ENCODE assay signal across 8 mouse cellular contexts in the genomic region with DNA sequence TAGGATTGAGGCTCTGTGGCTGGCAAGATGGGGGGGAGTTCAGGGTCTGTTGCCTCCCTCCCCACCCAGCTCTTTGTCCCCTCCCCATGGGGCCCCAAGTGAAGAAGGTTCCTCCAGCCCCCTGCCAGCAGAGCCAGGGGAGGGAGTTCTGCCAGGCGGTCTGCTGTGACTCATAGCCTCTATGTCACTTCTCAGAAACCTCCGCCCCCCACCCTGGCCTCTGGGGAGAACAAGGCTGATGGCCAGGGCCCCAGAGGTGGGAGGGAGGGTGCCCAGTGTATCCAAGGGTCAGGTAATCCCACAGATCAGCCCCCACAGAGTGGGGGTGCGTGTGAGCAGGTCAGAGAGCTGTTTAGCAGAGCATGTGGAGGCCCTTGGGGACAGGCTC. TPM values are rescaled to one million over a fixed set of nuclear protein-coding genes. Genes with fewer than 3 reads are reported as not detected.
DNase-seq lines count a peak whose midpoint lies in the region; ATAC-seq lines count a peak whose summit lies in the region.

No protein-coding gene starts in this region.

- H3K27me3 ChIP-seq in embryonic facial prominence, embryonic 13.5 days = no peaks in the 10 kb centered on the region
- H3K27me3 ChIP-seq in hindbrain, embryonic 15.5 days = no peaks in the 10 kb centered on the region
- no peaks in the 10 kb centered on the region for H3K27me3 ChIP-seq in liver, embryonic 13.5 days

- no peak for ATAC-seq in embryonic facial prominence, embryonic 13.5 days (ENCODE audit: insufficient number of reproducible peaks, insufficient read depth, low FRiP score, low TSS enrichment, low read depth)
- ATAC-seq in hindbrain, embryonic 15.5 days (ENCODE audit: low FRiP score, low read depth) = no peak
- no peak for ATAC-seq in liver, embryonic 13.5 days (ENCODE audit: low read depth)
- ATAC-seq in erythroblast, adult 5-6 weeks (replicated peaks; ENCODE audit: low FRiP score, poor library complexity, severe bottlenecking) = no peak

- H3K4me1 ChIP-seq in embryonic facial prominence, embryonic 13.5 days = peaks cover 62% of the 10 kb centered on the region
- peaks cover 60% of the 10 kb centered on the region for H3K4me1 ChIP-seq in hindbrain, embryonic 15.5 days (replicated peaks)
- peaks cover 87% of the 10 kb centered on the region for H3K4me1 ChIP-seq in liver, embryonic 13.5 days (replicated peaks)

- H3K36me3 ChIP-seq in embryonic facial prominence, embryonic 13.5 days = peaks cover 71% of the 10 kb centered on the region
- peaks cover 46% of the 10 kb centered on the region for H3K36me3 ChIP-seq in hindbrain, embryonic 15.5 days
- H3K36me3 ChIP-seq in liver, embryonic 13.5 days = peaks cover 80% of the 10 kb centered on the region

- WGBS in embryonic facial prominence, embryonic 13.5 days = 40% methylated on average over 3 of the region's 3 CpGs
- whole genome bisulfite sequencing in hindbrain, embryonic 15.5 days = 34% methylated on average over 3 of the region's 3 CpGs
- 59% methylated on average over 3 of the region's 3 CpGs for WGBS in liver, embryonic 13.5 days (ENCODE audit: insufficient replicate concordance)

- peak; percentile 75 for DNase-seq in cerebellum, adult 9-11 months
- DNase-seq in cerebellum, postnatal 4 days (ENCODE audit: low spot score in 2 of 2) = no peak
- DNase-seq in A20 (ENCODE audit: low read depth, low spot score) = peak; percentile 59
- no peak for DNase-seq in liver, embryonic 13.5 days
- peak; percentile 70 to 76 for DNase-seq in spleen, postnatal 36 days (ENCODE audit: low spot score in 2 of 2)

- peak overlapping the region; percentile 98 for H3K4me2 ChIP-seq in embryonic facial prominence, embryonic 13.5 days
- peak overlapping the region; percentile 96 for H3K4me2 ChIP-seq in hindbrain, embryonic 15.5 days
- peak overlapping the region; percentile 99 for H3K4me2 ChIP-seq in liver, embryonic 13.5 days

- H3K9ac ChIP-seq in embryonic facial prominence, embryonic 13.5 days = peak overlapping the region; percentile 96
- H3K9ac ChIP-seq in hindbrain, embryonic 15.5 days = peak overlapping the region; percentile 99
- peak overlapping the region; percentile 91 for H3K9ac ChIP-seq in liver, embryonic 13.5 days

- peak overlapping the region; percentile 100 for H3K27ac ChIP-seq in embryonic facial prominence, embryonic 13.5 days
- H3K27ac ChIP-seq in hindbrain, embryonic 15.5 days (replicated peaks) = peak overlapping the region; percentile 100
- peak overlapping the region; percentile 98 for H3K27ac ChIP-seq in liver, embryonic 13.5 days

- peak overlapping the region; percentile 97 for H3K4me3 ChIP-seq in embryonic facial prominence, embryonic 13.5 days
- peak overlapping the region; percentile 87 for H3K4me3 ChIP-seq in hindbrain, embryonic 15.5 days
- H3K4me3 ChIP-seq in liver, embryonic 13.5 days (replicated peaks) = peak overlapping the region; percentile 91

- no peaks in the 10 kb centered on the region for H3K9me3 ChIP-seq in embryonic facial prominence, embryonic 13.5 days
- H3K9me3 ChIP-seq in hindbrain, embryonic 15.5 days = no peaks in the 10 kb centered on the region
- H3K9me3 ChIP-seq in liver, embryonic 13.5 days (replicated peaks) = no peaks in the 10 kb centered on the region

RNA-seq across cellular contexts. Expression of a gene that starts 4.8 kb away (rescaled TPM):
- polyA plus RNA-seq in embryonic facial prominence, embryonic 13.5 days (2015; fragmentation: Nextera tagmentation; extraction: Ambion mirVana) = 21.2 and 25.7 TPM in 2 replicates
- 22.6 and 26.0 TPM in 2 replicates for polyA plus RNA-seq in hindbrain, embryonic 15.5 days (2015; fragmentation: Nextera tagmentation; extraction: Ambion mirVana)
- 3.0 and 3.3 TPM in 2 replicates for polyA plus RNA-seq in liver, embryonic 13.5 days (2015; fragmentation: Nextera tagmentation; extraction: Ambion mirVana)
- total RNA-seq in erythroblast, adult 5-6 weeks (2015; ENCODE audit: low replicate concordance) = 5.0 and 7.7 TPM in 2 replicates
- total RNA-seq in erythroblast, adult 5-6 weeks (2017; ENCODE audit: low replicate concordance) = 3.9 and 7.4 TPM in 2 replicates

RNA-seq across cellular contexts. Expression of a gene that starts 12.2 kb away (rescaled TPM):
- polyA plus RNA-seq in embryonic facial prominence, embryonic 13.5 days (2015; fragmentation: Nextera tagmentation; extraction: Ambion mirVana) = 6.8 and 9.8 TPM in 2 replicates
- polyA plus RNA-seq in hindbrain, embryonic 15.5 days (2015; fragmentation: Nextera tagmentation; extraction: Ambion mirVana) = 61.4 and 71.3 TPM in 2 replicates
- polyA plus RNA-seq in liver, embryonic 13.5 days (2015; fragmentation: Nextera tagmentation; extraction: Ambion mirVana) = 0.54 and 0.69 TPM in 2 replicates
- not detected in 2 replicates for total RNA-seq in erythroblast, adult 5-6 weeks (2015; ENCODE audit: low replicate concordance)
- not detected in 2 replicates for total RNA-seq in erythroblast, adult 5-6 weeks (2017; ENCODE audit: low replicate concordance)

RNA-seq across cellular contexts. Expression of a gene that starts 12.9 kb away (rescaled TPM):
- 142 and 162 TPM in 2 replicates for polyA plus RNA-seq in embryonic facial prominence, embryonic 13.5 days (2015; fragmentation: Nextera tagmentation; extraction: Ambion mirVana)
- polyA plus RNA-seq in hindbrain, embryonic 15.5 days (2015; fragmentation: Nextera tagmentation; extraction: Ambion mirVana) = 295 and 319 TPM in 2 replicates
- 19.5 and 21.9 TPM in 2 replicates for polyA plus RNA-seq in liver, embryonic 13.5 days (2015; fragmentation: Nextera tagmentation; extraction: Ambion mirVana)
- total RNA-seq in erythroblast, adult 5-6 weeks (2015; ENCODE audit: low replicate concordance) = 3.6 and 3.7 TPM in 2 replicates
- total RNA-seq in erythroblast, adult 5-6 weeks (2017; ENCODE audit: low replicate concordance) = 14.6 and 16.3 TPM in 2 replicates

RNA-seq across cellular contexts. Expression of a gene that starts 14.4 kb away (rescaled TPM):
- polyA plus RNA-seq in embryonic facial prominence, embryonic 13.5 days (2015; fragmentation: Nextera tagmentation; extraction: Ambion mirVana) = 491 and 513 TPM in 2 replicates
- polyA plus RNA-seq in hindbrain, embryonic 15.5 days (2015; fragmentation: Nextera tagmentation; extraction: Ambion mirVana) = 503 and 517 TPM in 2 replicates
- polyA plus RNA-seq in liver, embryonic 13.5 days (2015; fragmentation: Nextera tagmentation; extraction: Ambion mirVana) = 358 and 362 TPM in 2 replicates
- total RNA-seq in erythroblast, adult 5-6 weeks (2015; ENCODE audit: low replicate concordance) = 43.3 and 48.8 TPM in 2 replicates
- total RNA-seq in erythroblast, adult 5-6 weeks (2017; ENCODE audit: low replicate concordance) = 12.1 and 17.3 TPM in 2 replicates

RNA-seq across cellular contexts. Expression of a gene that starts 19.9 kb away (rescaled TPM):
- 11.0 and 11.6 TPM in 2 replicates for polyA plus RNA-seq in embryonic facial prominence, embryonic 13.5 days (2015; fragmentation: Nextera tagmentation; extraction: Ambion mirVana)
- polyA plus RNA-seq in hindbrain, embryonic 15.5 days (2015; fragmentation: Nextera tagmentation; extraction: Ambion mirVana) = 10.1 and 12.7 TPM in 2 replicates
- polyA plus RNA-seq in liver, embryonic 13.5 days (2015; fragmentation: Nextera tagmentation; extraction: Ambion mirVana) = 14.8 and 15.1 TPM in 2 replicates
- total RNA-seq in erythroblast, adult 5-6 weeks (2015; ENCODE audit: low replicate concordance) = 7.5 TPM in 1 of 2 replicates, not detected in the other
- total RNA-seq in erythroblast, adult 5-6 weeks (2017; ENCODE audit: low replicate concordance) = 5.9 TPM in 1 of 2 replicates, not detected in the other

Comparison
In these comparisons a context has a peak if more than half of its experiments do, and no peak if none do; other contexts are left out.
1. DNase-seq: peak in cerebellum, adult 9-11 months (single experiment), A20 (single experiment) and spleen, postnatal 36 days (2 of 2); none in cerebellum, postnatal 4 days (0 of 2) and liver, embryonic 13.5 days (single experiment).
2. Peak in every context shown above with its lines, with median percentiles within 50 percentile points of each other: H3K27ac ChIP-seq, H3K4me2 ChIP-seq, H3K4me3 ChIP-seq and H3K9ac ChIP-seq.